Mouse (Mus musculus): ENCODE measurements around the gene Olfr31. TPM values are rescaled to one million over a fixed set of nuclear protein-coding genes. Genes with fewer than 3 reads are reported as not detected.
A peak's percentile ranks its signal among the peaks of the same experiment; 100 is the strongest.

Gene Olfr31
- total RNA-seq (2014; rRNA removed) = not detected in 2 replicates
- polyA plus RNA-seq (2015; fragmentation: Nextera tagmentation; extraction: Ambion mirVana) = 0.12 TPM in 1 of 2 replicates, not detected in the other

DNA sequence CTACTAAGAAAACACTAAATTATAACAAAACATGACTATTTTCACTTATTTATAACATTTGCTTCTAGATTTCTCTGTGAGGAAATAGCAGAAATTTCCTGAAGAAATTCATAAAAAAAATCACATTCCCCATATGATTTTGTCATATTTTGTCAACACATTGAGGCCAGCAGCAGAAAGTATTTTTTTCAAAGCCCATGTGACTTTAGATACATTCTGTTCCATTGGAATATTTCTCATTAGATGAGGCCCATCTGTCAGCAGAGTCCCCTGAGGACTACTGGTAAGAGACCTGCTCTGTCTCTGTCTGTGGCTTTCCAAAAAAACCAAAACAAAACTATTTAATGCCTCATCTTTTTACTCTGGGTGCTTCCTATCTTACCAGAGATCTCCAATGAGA lies at the start of gene Olfr31:
Olfr31 (plus strand) TSS at position 301 of the 400 bp plus-strand sequence.
- DNase-seq (ENCODE audit: low spot score) = no peak
- no peaks in the 10 kb centered on the region for H3K4me1 ChIP-seq (ENCODE audit: insufficient read depth, low read length)
- no peaks in the 10 kb centered on the region for H3K9me3 ChIP-seq (ENCODE audit: low read length)
- no peak within 1 kb of the TSS for H3K9ac ChIP-seq (replicated peaks; ENCODE audit: low read length, poor library complexity, severe bottlenecking)
- H3K36me3 ChIP-seq (ENCODE audit: insufficient read depth, low read length) = no peaks in the 10 kb centered on the region
- H3K4me3 ChIP-seq (ENCODE audit: low read depth, low read length) = no peak within 1 kb of the TSS
- H3K27me3 ChIP-seq (ENCODE audit: insufficient read depth, low read length) = no peaks in the 10 kb centered on the region
- no peak within 1 kb of the TSS for H3K4me2 ChIP-seq (ENCODE audit: low read depth, low read length, poor library complexity, severe bottlenecking)
- H3K27ac ChIP-seq (ENCODE audit: low read depth, low read length) = no peak within 1 kb of the TSS
- no peak for TF ChIP-seq CTCF (IDR thresholded peaks at IDR 0.05)
- ATAC-seq (ENCODE audit: low FRiP score) = no peak

GRCm38 (mm10) chr14:14294426-14294825 lies 28.2 kb upstream of the Olfr31 start:
- Histone ChIP-seq H3K4me1 (ENCODE audit: insufficient read depth, low read length) (no peaks in the 10 kb centered on the region), H3K9ac (replicated peaks; ENCODE audit: low read length, poor library complexity, severe bottlenecking) (no peak overlapping the region), H3K27ac (ENCODE audit: low read depth, low read length) (no peak overlapping the region), H3K27me3 (ENCODE audit: insufficient read depth, low read length) (no peaks in the 10 kb centered on the region), H3K36me3 (ENCODE audit: insufficient read depth, low read length) (no peaks in the 10 kb centered on the region), H3K9me3 (ENCODE audit: low read length) (no peaks in the 10 kb centered on the region), H3K4me3 (ENCODE audit: low read depth, low read length) (no peak overlapping the region), H3K4me2 (ENCODE audit: low read depth, low read length, poor library complexity, severe bottlenecking) (no peak overlapping the region)
- peak; percentile 26 for DNase-seq (ENCODE audit: low spot score)
- TF ChIP-seq CTCF (IDR thresholded peaks at IDR 0.05) = no peak
- ATAC-seq (ENCODE audit: low FRiP score) = no peak
- WGBS = 68% methylated on average over 7 of the region's 7 CpGs

- Histone ChIP-seq H3K4me2 (ENCODE audit: low read depth, low read length, poor library complexity, severe bottlenecking) (no peak overlapping the region), H3K4me3 (ENCODE audit: low read depth, low read length) (no peak overlapping the region), H3K9ac (replicated peaks; ENCODE audit: low read length, poor library complexity, severe bottlenecking) (no peak overlapping the region), H3K4me1 (ENCODE audit: insufficient read depth, low read length) (no peaks in the 10 kb centered on the region), H3K36me3 (ENCODE audit: insufficient read depth, low read length) (no peaks in the 10 kb centered on the region), H3K9me3 (ENCODE audit: low read length) (no peaks in the 10 kb centered on the region), H3K27ac (ENCODE audit: low read depth, low read length) (no peak overlapping the region), H3K27me3 (ENCODE audit: insufficient read depth, low read length) (no peaks in the 10 kb centered on the region)
- 58% methylated on average over 16 of the region's 16 CpGs for WGBS
- no peak for ATAC-seq (ENCODE audit: low FRiP score)
- peak; percentile 38 for DNase-seq (ENCODE audit: low spot score)
- no peak for TF ChIP-seq CTCF (IDR thresholded peaks at IDR 0.05)
These were observed 13.7 kb upstream of the Olfr31 start for GRCm38 (mm10) chr14:14308938-14309337.

- TF ChIP-seq CTCF (IDR thresholded peaks at IDR 0.05) = no peak
- H3K36me3 ChIP-seq (ENCODE audit: insufficient read depth, low read length) = no peaks in the 10 kb centered on the region
- ATAC-seq (ENCODE audit: low FRiP score) = no peak
These were observed 13.2 kb upstream of the Olfr31 start for GRCm38 (mm10) chr14:14309416-14309815.

DNA sequence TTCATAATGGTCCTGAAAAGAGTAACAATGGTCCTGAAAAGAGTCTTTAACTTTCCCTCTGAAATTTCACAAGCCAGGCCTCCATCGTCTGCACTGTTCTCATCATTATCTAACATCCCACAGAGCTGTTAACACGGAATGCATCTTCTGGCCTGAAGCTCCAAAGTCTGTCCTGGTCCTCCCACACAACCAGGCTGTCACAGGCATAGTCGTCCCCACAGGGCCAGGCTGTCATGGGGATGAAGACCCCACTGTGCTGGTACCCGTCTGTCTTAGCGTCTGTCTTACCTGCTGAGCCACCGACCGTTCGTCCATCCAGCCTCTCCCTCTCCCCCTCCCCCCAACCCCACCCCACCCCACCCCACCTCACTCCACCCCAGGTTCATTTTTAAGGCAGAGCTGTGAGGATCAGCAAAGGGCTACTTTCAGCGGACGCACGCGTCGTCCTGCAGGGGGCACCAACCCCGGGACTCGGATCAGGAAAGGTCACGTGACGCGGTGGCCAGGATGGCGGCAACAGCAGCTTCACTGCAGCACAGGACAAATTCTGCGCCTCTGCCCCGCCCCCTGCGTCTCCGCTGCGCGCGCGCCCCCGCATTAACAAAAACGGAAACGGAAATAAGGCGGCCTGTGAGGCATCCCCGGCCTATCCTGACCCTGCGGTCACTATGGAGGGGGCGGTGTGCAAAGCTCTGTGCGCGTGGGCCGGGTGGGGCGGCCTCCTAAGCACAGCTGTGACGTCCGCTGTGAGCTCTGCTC lies 22.7 kb downstream of the Olfr31 start:
- peak; percentile 93 for DNase-seq (ENCODE audit: low spot score)
- Histone ChIP-seq H3K27me3 (ENCODE audit: insufficient read depth, low read length) (no peaks in the 10 kb centered on the region), H3K4me2 (ENCODE audit: low read depth, low read length, poor library complexity, severe bottlenecking) (peak overlapping the region; percentile 90), H3K36me3 (ENCODE audit: insufficient read depth, low read length) (no peaks in the 10 kb centered on the region), H3K4me3 (ENCODE audit: low read depth, low read length) (peak overlapping the region; percentile 61), H3K27ac (ENCODE audit: low read depth, low read length) (peak overlapping the region; percentile 73), H3K4me1 (ENCODE audit: insufficient read depth, low read length) (no peaks in the 10 kb centered on the region), H3K9me3 (ENCODE audit: low read length) (peaks cover 21% of the 10 kb centered on the region; the same call in 1 of the 2 replicates), H3K9ac (replicated peaks; ENCODE audit: low read length, poor library complexity, severe bottlenecking) (peak overlapping the region; percentile 72)
- 8% methylated on average over 40 of the region's 40 CpGs for WGBS
- ATAC-seq (ENCODE audit: low FRiP score) = peak; percentile 81
- peak; percentile 68 for TF ChIP-seq CTCF (IDR thresholded peaks at IDR 0.05)

More at GRCm38 (mm10) chr14:14309416-14309815, 13.2 kb upstream of the Olfr31 start:
- Histone ChIP-seq H3K4me3 (ENCODE audit: low read depth, low read length) (no peak overlapping the region), H3K27me3 (ENCODE audit: insufficient read depth, low read length) (no peaks in the 10 kb centered on the region), H3K27ac (ENCODE audit: low read depth, low read length) (no peak overlapping the region), H3K9ac (replicated peaks; ENCODE audit: low read length, poor library complexity, severe bottlenecking) (no peak overlapping the region), H3K4me1 (ENCODE audit: insufficient read depth, low read length) (no peaks in the 10 kb centered on the region), H3K4me2 (ENCODE audit: low read depth, low read length, poor library complexity, severe bottlenecking) (no peak overlapping the region), H3K9me3 (ENCODE audit: low read length) (no peaks in the 10 kb centered on the region)
- 61% methylated on average over 14 of the region's 14 CpGs for WGBS
- no peak for DNase-seq (ENCODE audit: low spot score)
